ENCODE assay signal across 8 mouse cellular contexts in the genomic region with DNA sequence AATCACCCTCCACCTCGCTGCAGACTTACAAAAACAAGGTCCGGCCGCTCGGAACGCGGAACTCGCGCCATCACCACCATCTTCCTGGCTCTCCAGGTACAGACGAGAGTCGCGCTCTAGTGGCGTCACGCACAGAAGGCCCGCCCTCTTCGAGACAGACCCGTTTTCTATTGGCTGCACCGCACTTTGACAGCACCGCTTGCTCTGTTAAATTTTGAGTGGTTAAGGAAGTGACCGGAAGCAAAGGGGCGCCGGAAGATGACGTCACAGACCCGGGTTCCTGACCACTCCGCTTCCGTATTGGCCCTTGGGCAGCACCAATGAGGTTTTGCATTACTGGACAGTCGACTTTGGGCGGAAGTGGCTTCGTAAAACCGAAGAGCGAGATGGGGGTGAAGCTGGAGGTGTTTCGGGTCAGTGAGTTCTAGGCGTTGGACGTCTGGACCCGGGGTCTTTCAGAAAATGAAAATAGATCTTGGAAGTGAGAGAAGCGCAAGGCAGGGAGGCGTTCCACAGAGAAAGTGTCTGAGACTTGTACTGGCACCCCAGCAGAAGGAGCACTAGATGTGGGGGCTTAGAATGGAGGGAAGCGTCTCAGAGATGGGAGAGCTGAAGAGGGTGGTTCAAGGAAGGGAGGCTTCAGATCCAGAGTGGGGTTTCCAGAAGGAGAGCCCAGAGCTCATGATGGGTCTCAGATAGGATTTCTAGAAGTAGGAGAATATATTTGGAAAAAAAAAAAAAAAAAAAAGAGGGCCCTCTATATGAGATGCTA. TPM values are rescaled to one million over a fixed set of nuclear protein-coding genes. Genes with fewer than 3 reads are reported as not detected.
DNase-seq lines count a peak whose midpoint lies in the region; ATAC-seq lines count a peak whose summit lies in the region.

A gene (minus strand): TSS at position 118 of the 772 bp plus-strand sequence.
A gene (plus strand): TSS at position 350 of the 772 bp plus-strand sequence.

- ATAC-seq in inflammation-experienced regulatory T-cells, adult 6 months, result peak; percentile 93
- peak; percentile 93 for ATAC-seq in megakaryocyte-erythroid progenitor cell, adult 5-6 weeks (replicated peaks; ENCODE audit: low FRiP score, low TSS enrichment, poor library complexity, severe bottlenecking)

- intact Hi-C loops in gastrocnemius, postnatal 14 days (cut with DNase I; ENCODE audit: low total_unique reads), result loop anchor here (10.0 kb wide), 1 partner anchor 53 kb away; a partner anchor contains a TSS
- intact Hi-C loops in left cerebral cortex, postnatal 10 days (cut with DNase I), result no loop called here

- DNase-seq in adrenal gland, adult (ENCODE audit: inconsistent age in 2 of 2, low spot score in 1 of 2), result peak; percentile 99
- peak; percentile 100 for DNase-seq in embryo, embryonic 10.5 days (ENCODE audit: low spot score)
- DNase-seq in gastrocnemius, postnatal 14 days, result peak; percentile 97
- DNase-seq in left cerebral cortex, postnatal 10 days (ENCODE audit: extremely low spot score in 1 of 2, low spot score in 2 of 2), result peak; percentile 99
- DNase-seq in right cerebral cortex, postnatal 25 days, result peak; percentile 98
- DNase-seq in urinary bladder, postnatal 4 days (ENCODE audit: low spot score in 2 of 2), result peak; percentile 97 to 98

RNA-seq across cellular contexts. Expression of the first gene that starts in this region (rescaled TPM):
- total RNA-seq in gastrocnemius, postnatal 14 days (2021), result 10 to 100 TPM; 11.0 to 12.5 TPM
- polyA plus RNA-seq in inflammation-experienced regulatory T-cells, adult 6 months (2017; shearing (Covaris generic)), result 10 to 100 TPM; 58.7 to 87.4 (median 83.2) TPM
- total RNA-seq in left cerebral cortex, postnatal 10 days (2021), result 10 to 100 TPM; 32.4 to 36.3 TPM
- 45.6 and 55.5 TPM in 2 replicates for total RNA-seq in megakaryocyte-erythroid progenitor cell, adult 5-6 weeks (2014; fragmentation: Nextera tagmentation)
- 44.9 and 53.9 TPM in 2 replicates for total RNA-seq in megakaryocyte-erythroid progenitor cell, adult 5-6 weeks (2017)

RNA-seq across cellular contexts. Expression of the second gene that starts in this region (rescaled TPM):
- total RNA-seq in gastrocnemius, postnatal 14 days (2021), result 10 to 100 TPM; 78.8 to 79.7 TPM
- polyA plus RNA-seq in inflammation-experienced regulatory T-cells, adult 6 months (2017; shearing (Covaris generic)), result 100 to 1,000 TPM; 122 to 150 (median 138) TPM
- total RNA-seq in left cerebral cortex, postnatal 10 days (2021), result 10 to 100 TPM; 78.6 to 80.1 TPM
- total RNA-seq in megakaryocyte-erythroid progenitor cell, adult 5-6 weeks (2014; fragmentation: Nextera tagmentation), result 59.9 and 94.7 TPM in 2 replicates
- 152 and 217 TPM in 2 replicates for total RNA-seq in megakaryocyte-erythroid progenitor cell, adult 5-6 weeks (2017)

Comparison
In these comparisons a context has a peak if more than half of its experiments do, and no peak if none do; other contexts are left out.
1. Peak in every context shown above with its lines: DNase-seq and ATAC-seq.